Mouse (Mus musculus): Measurements from ENCODE around the gene Itpk1.

GRCm38 (mm10) chr12:102703111-102703412 is 1.7 kb downstream of the Itpk1 start:
- TF ChIP-seq POLR2A (IDR thresholded peaks at IDR 0.05; ENCODE audit: borderline replicate concordance, insufficient read depth, low read length) (no peak), CTCF (IDR thresholded peaks at IDR 0.05; ENCODE audit: borderline replicate concordance, insufficient read depth, low read depth, low read length) (0 out of 2 replicates have a peak, but pooled peaks have one; percentile 44)

All from cerebellum, adult 2 months (tissue).